ENCODE assay signal across 16 mouse cellular contexts in genomic region chr5:129249080-129249479, GRCm38 (mm10).
DNase-seq lines count a peak whose midpoint lies in the region; ATAC-seq and TF ChIP-seq lines count a peak whose summit lies in the region.
"Had no signal": no experiment of that assay in that cellular context is flagged by ENCODE, and none has a peak within 500 bp of the region (broad histone marks: within the 10 kb centered on the region; RNA-seq: fewer than 3 reads in every experiment).

No protein-coding gene starts in this region.

- no peak overlapping the region for H3K4me2 ChIP-seq in heart, embryonic 11.5 days
- H3K4me2 ChIP-seq in liver, postnatal 0 days (ENCODE audit: low read depth, low read length) = no peak overlapping the region
- H3K4me2 ChIP-seq: hindbrain, embryonic 14.5 days; midbrain, embryonic 12.5 days had no signal

- TF ChIP-seq CTCF in C2C12 (IDR thresholded peaks at IDR 0.05; ENCODE audit: control insufficient read depth, insufficient read depth, insufficient read length) = no peak
- TF ChIP-seq CTCF in liver, postnatal 0 days (IDR thresholded peaks at IDR 0.05; ENCODE audit: low read depth) = no peak

- H3K4me3 ChIP-seq in heart, embryonic 10.5 days = no peak overlapping the region
- H3K4me3 ChIP-seq in C2C12 (ENCODE audit: insufficient read depth, poor library complexity, severe bottlenecking) = no peak overlapping the region
- no peak overlapping the region for H3K4me3 ChIP-seq in heart, embryonic 11.5 days (ENCODE audit: low read depth, low read length)
- no peak overlapping the region for H3K4me3 ChIP-seq in liver, postnatal 0 days (ENCODE audit: low read depth, low read length)
- H3K4me3 ChIP-seq in forebrain, embryonic 10.5 days = no peak overlapping the region
- H3K4me3 ChIP-seq: erythroblast, embryonic 14.5 days; midbrain, embryonic 12.5 days had no signal

- no peaks in the 10 kb centered on the region for H3K36me3 ChIP-seq in heart, embryonic 10.5 days
- no peaks in the 10 kb centered on the region for H3K36me3 ChIP-seq in C2C12 (ENCODE audit: control insufficient read depth, insufficient read depth)
- no peaks in the 10 kb centered on the region for H3K36me3 ChIP-seq in heart, embryonic 11.5 days (ENCODE audit: control insufficient read depth, insufficient read depth, low read length)
- H3K36me3 ChIP-seq in liver, postnatal 0 days (replicated peaks; ENCODE audit: insufficient read depth, low read length) = no peaks in the 10 kb centered on the region
- H3K36me3 ChIP-seq in forebrain, embryonic 10.5 days (replicated peaks) = no peaks in the 10 kb centered on the region
- H3K36me3 ChIP-seq: midbrain, embryonic 12.5 days had no signal

- no peaks in the 10 kb centered on the region; the same call in 1 of the 2 replicates for H3K9me3 ChIP-seq in heart, embryonic 10.5 days
- H3K9me3 ChIP-seq in heart, embryonic 11.5 days (replicated peaks; ENCODE audit: control insufficient read depth, low read length) = no peaks in the 10 kb centered on the region
- H3K9me3 ChIP-seq in liver, postnatal 0 days (ENCODE audit: low read length) = no peaks in the 10 kb centered on the region
- H3K9me3 ChIP-seq in forebrain, embryonic 10.5 days = peaks cover 8% of the 10 kb centered on the region
- H3K9me3 ChIP-seq: midbrain, embryonic 12.5 days had no signal

- peak; percentile 79 for DNase-seq in heart, embryonic 10.5 days (ENCODE audit: low spot score)
- no peak for DNase-seq in heart, postnatal 36 days
- peak; percentile 23 for DNase-seq in liver, postnatal 0 days
- no peak for DNase-seq in forebrain, embryonic 10.5 days (ENCODE audit: extremely low spot score, low spot score)
- DNase-seq in layer of hippocampus, adult 18-20 months (ENCODE audit: low spot score in 2 of 2) = no peak
- DNase-seq: cerebellum, adult 9-10 months; layer of hippocampus, adult 9-11 months; right cerebral cortex, postnatal 4 days had no signal

- no peak overlapping the region for H3ac ChIP-seq in C2C12 (ENCODE audit: control insufficient read depth, insufficient read length, low read depth)

- H3K79me2 ChIP-seq in C2C12 (ENCODE audit: control insufficient read depth, insufficient read depth) = no peaks in the 10 kb centered on the region

- H3K9ac ChIP-seq in heart, embryonic 11.5 days (ENCODE audit: low read depth, low read length) = no peak overlapping the region
- H3K9ac ChIP-seq in liver, postnatal 0 days (replicated peaks) = no peak overlapping the region
- H3K9ac ChIP-seq: hindbrain, embryonic 14.5 days; liver, embryonic 14.5 days; midbrain, embryonic 12.5 days had no signal

- H3K27me3 ChIP-seq in heart, embryonic 10.5 days (ENCODE audit: insufficient read depth, poor library complexity, severe bottlenecking) = no peaks in the 10 kb centered on the region; the same call in 1 of the 2 replicates
- H3K27me3 ChIP-seq in C2C12 (ENCODE audit: control insufficient read depth, insufficient read depth, insufficient read length) = peaks cover 9% of the 10 kb centered on the region
- no peaks in the 10 kb centered on the region for H3K27me3 ChIP-seq in heart, embryonic 11.5 days (ENCODE audit: control insufficient read depth, insufficient read depth, low read length)
- H3K27me3 ChIP-seq in liver, postnatal 0 days (ENCODE audit: insufficient read depth, low read length) = no peaks in the 10 kb centered on the region
- H3K27me3 ChIP-seq in forebrain, embryonic 10.5 days (ENCODE audit: poor library complexity, severe bottlenecking) = no peaks in the 10 kb centered on the region; the same call in 1 of the 2 replicates
- H3K27me3 ChIP-seq: midbrain, embryonic 12.5 days had no signal

- H3K27ac ChIP-seq in heart, embryonic 10.5 days = no peak overlapping the region
- no peak overlapping the region for H3K27ac ChIP-seq in heart, embryonic 11.5 days (ENCODE audit: low read depth, low read length)
- no peak overlapping the region for H3K27ac ChIP-seq in liver, postnatal 0 days (ENCODE audit: low read depth)
- H3K27ac ChIP-seq in forebrain, embryonic 10.5 days = no peak overlapping the region
- H3K27ac ChIP-seq: hindbrain, embryonic 14.5 days; liver, embryonic 14.5 days; midbrain, embryonic 12.5 days had no signal

- WGBS in heart, embryonic 10.5 days = 48% methylated on average over 8 of the region's 8 CpGs
- WGBS in heart, embryonic 11.5 days (ENCODE audit: insufficient replicate concordance) = 47% methylated on average over 8 of the region's 8 CpGs
- 65% methylated on average over 8 of the region's 8 CpGs for WGBS in liver, postnatal 0 days (ENCODE audit: insufficient replicate concordance)
- 84% methylated on average over 8 of the region's 8 CpGs for WGBS in forebrain, embryonic 10.5 days

- peak; percentile 70 for ATAC-seq in heart, embryonic 11.5 days (replicated peaks; ENCODE audit: insufficient number of reproducible peaks, low FRiP score, low TSS enrichment)
- peak; percentile 64 for ATAC-seq in liver, postnatal 0 days
- no peak for ATAC-seq in activated CD4-positive, CD25-positive, alpha-beta regulatory T cell, adult 4 months
- ATAC-seq: intestine, postnatal 0 days had no signal

- peaks cover 16% of the 10 kb centered on the region for H3K4me1 ChIP-seq in heart, embryonic 10.5 days
- H3K4me1 ChIP-seq in heart, embryonic 11.5 days (ENCODE audit: control insufficient read depth, insufficient read depth, low read length) = 0 out of 2 replicates have a peak, but pooled peaks cover 3% of the 10 kb centered on the region
- no peaks in the 10 kb centered on the region for H3K4me1 ChIP-seq in liver, postnatal 0 days (ENCODE audit: insufficient read depth)
- peaks cover 10% of the 10 kb centered on the region for H3K4me1 ChIP-seq in forebrain, embryonic 10.5 days
- H3K4me1 ChIP-seq: midbrain, embryonic 12.5 days had no signal

- TF ChIP-seq EP300 in liver, postnatal 0 days (IDR thresholded peaks at IDR 0.05; ENCODE audit: low read depth) = no peak

- H3K79me3 ChIP-seq in C2C12 (ENCODE audit: low read depth) = no peaks in the 10 kb centered on the region

- intact Hi-C loops in heart, postnatal 36 days (cut with DNase I) = loop anchor here (5.0 kb wide), 1 partner anchor 72 kb away; no protein-coding TSS in a partner anchor

TF ChIP-seq in C2C12, 6 proteins besides CTCF, POLR2A, EP300 and RAD21:
- TF ChIP-seq MYOG (IDR thresholded peaks at IDR 0.05; ENCODE audit: control insufficient read depth, extremely low read depth, insufficient read length) = no peak
- TF ChIP-seq USF1 (IDR thresholded peaks at IDR 0.05; ENCODE audit: low read depth) = peak; percentile 67
- TF ChIP-seq MYOD1 (IDR thresholded peaks at IDR 0.05; ENCODE audit: control insufficient read depth, insufficient read length, low read depth) = no peak
- no peak for TF ChIP-seq CEBPB (IDR thresholded peaks at IDR 0.05; ENCODE audit: low read depth)

Comparison
In these comparisons a context has a peak if more than half of its experiments do, and no peak if none do; other contexts are left out.
1. DNase-seq: peak in heart, embryonic 10.5 days (single experiment) and liver, postnatal 0 days (single experiment); none in heart, postnatal 36 days (0 of 2), forebrain, embryonic 10.5 days (single experiment) and layer of hippocampus, adult 18-20 months (0 of 2).